Mouse (Mus musculus) myocyte (in vitro differentiated cells): ENCODE data around the gene Adgb. TPM values are rescaled to one million over a fixed set of nuclear protein-coding genes. Genes with fewer than 3 reads are reported as not detected.
A peak's percentile ranks its signal among the peaks of the same experiment; 100 is the strongest.
"Not testable (repeated sequence)": the region's sequence is repeated elsewhere in the genome, so short reads cannot be mapped to it uniquely, and the experiment has no call there.

Experiments used
- H3K27me3 ChIP-seq: one replicate; pipeline ENCODE4 v1.6.1; 2011; ENCODE audit not compliant: control insufficient read depth, insufficient read depth, insufficient read length
- H3K36me3 ChIP-seq: one replicate; pipeline ENCODE4 v1.6.1; 2011; ENCODE audit not compliant: control insufficient read depth, insufficient read depth
- H3K4me2 ChIP-seq: one replicate; pipeline ENCODE4 v1.6.1; 2011; ENCODE audit warnings: low read depth, control low read depth
- H3K4me3 ChIP-seq: one replicate; pipeline ENCODE4 v1.5.1; 2011; ENCODE audit warnings: mild to moderate bottlenecking, control low read depth, moderate library complexity
- H3K79me2 ChIP-seq: one replicate; pipeline ENCODE4 v1.6.1; 2011; ENCODE audit not compliant: control insufficient read depth, insufficient read depth
- H3ac ChIP-seq: one replicate; pipeline ENCODE4 v1.6.1; 2011; ENCODE audit not compliant: control insufficient read depth, insufficient read length
- CEBPB ChIP-seq: IDR thresholded peaks from 2 replicates; pipeline ENCODE4 v1.6.1; 2011; ENCODE audit warnings: mild to moderate bottlenecking, moderate library complexity; ENCODE audit not compliant: poor library complexity, insufficient read depth, severe bottlenecking
- E2F4 ChIP-seq: IDR thresholded peaks from one replicate; pipeline ENCODE4 v1.6.1; 2011; ENCODE audit warnings: mild to moderate bottlenecking, control low read depth, moderate library complexity; ENCODE audit not compliant: insufficient read depth
- MAX ChIP-seq: IDR thresholded peaks from one replicate; pipeline ENCODE4 v1.6.1; 2011; ENCODE audit warnings: low read depth, mild to moderate bottlenecking, control low read depth
- MYOD1 ChIP-seq, 3 experiments: IDR thresholded peaks; one replicate each; pipeline ENCODE4 v1.6.1; 2011; ENCODE audit warnings: control low read depth in 2 of 3, low read depth in 2 of 3, mild to moderate bottlenecking in 2 of 3, moderate library complexity in 1 of 3; ENCODE audit not compliant: insufficient read length in 2 of 3, control insufficient read depth in 1 of 3
- MYOG ChIP-seq, 3 experiments: IDR thresholded peaks; one replicate each; pipeline ENCODE4 v1.6.1; 2011; ENCODE audit warnings: control low read depth in 2 of 3, low read depth in 2 of 3, mild to moderate bottlenecking in 2 of 3; ENCODE audit not compliant: insufficient read length in 2 of 3, control insufficient read depth in 1 of 3, insufficient read depth in 1 of 3
- POLR2A ChIP-seq: IDR thresholded peaks from one replicate; pipeline ENCODE4 v1.6.1; 2011; ENCODE audit warnings: low read depth, mild to moderate bottlenecking, control low read depth, moderate library complexity; ENCODE audit not compliant: insufficient read length
- POLR2AphosphoS2 ChIP-seq: IDR thresholded peaks from one replicate; pipeline ENCODE4 v1.6.1; 2011; ENCODE audit warnings: low read depth, control low read depth; ENCODE audit not compliant: insufficient read length
- REST ChIP-seq: IDR thresholded peaks from one replicate; pipeline ENCODE4 v1.6.1; 2011; ENCODE audit warnings: mild to moderate bottlenecking, control low read depth, moderate library complexity; ENCODE audit not compliant: insufficient read depth, insufficient read length
- SRF ChIP-seq: IDR thresholded peaks from one replicate; pipeline ENCODE4 v1.6.1; 2011; ENCODE audit warnings: low read depth; ENCODE audit not compliant: control insufficient read depth, insufficient read length
- TCF12 ChIP-seq: IDR thresholded peaks from one replicate; pipeline ENCODE4 v1.6.1; 2011; ENCODE audit warnings: mild to moderate bottlenecking, control low read depth; ENCODE audit not compliant: poor library complexity, insufficient read depth, severe bottlenecking
- TCF3 ChIP-seq: IDR thresholded peaks from one replicate; pipeline ENCODE4 v1.6.1; 2011; ENCODE audit warnings: low read depth, control low read depth; ENCODE audit not compliant: insufficient read length
- USF1 ChIP-seq: IDR thresholded peaks from one replicate; pipeline ENCODE4 v1.6.1; 2011; ENCODE audit warnings: low read depth, mild to moderate bottlenecking, control low read depth, moderate library complexity
- polyA plus RNA-seq: library from polyadenylated mRNA; unstranded; fragments of >200 nt; fragmentation: generic; extraction: Trizol; gene quantifications from one replicate; pipeline ENCODE4 v1.2.1, GENCODE M21; 2012; ENCODE audit warnings: missing spikeins

Gene Adgb
- not detected for polyA plus RNA-seq

DNA sequence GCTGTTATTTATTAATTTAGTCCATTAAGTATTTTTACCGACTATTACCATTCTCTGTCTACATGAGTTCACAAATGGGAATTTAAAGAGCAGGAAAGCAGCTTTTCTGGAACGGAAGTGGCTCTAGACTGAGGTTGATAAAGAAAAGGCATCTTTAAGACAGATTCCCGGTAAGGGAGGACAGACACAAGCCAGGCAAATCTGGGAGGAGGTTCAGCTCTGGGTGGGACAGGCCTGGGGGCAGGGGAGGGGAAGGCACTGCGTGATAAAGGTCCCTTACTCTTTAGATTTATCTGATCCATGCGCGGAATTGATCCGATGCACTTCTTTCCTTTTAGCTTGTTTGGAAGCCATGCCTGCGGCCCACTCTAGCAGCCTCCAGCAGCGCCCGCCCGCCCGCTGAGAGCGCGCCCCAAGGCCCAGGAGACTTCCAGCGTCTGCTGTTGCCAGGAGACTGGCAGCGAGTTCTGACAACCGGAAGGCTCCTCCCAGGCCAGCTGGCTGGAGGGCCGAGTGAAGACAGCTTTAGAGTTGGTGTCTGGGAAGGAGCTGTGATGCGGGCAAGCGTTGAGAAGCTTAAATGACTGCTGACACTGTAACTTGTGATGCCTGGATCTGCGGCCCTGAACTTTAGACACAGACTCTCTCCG, at the start of gene Adgb:
Adgb (minus strand) TSS at position 366 of the 650 bp plus-strand sequence.
- Histone ChIP-seq H3ac (no peak within 1 kb of the TSS), H3K27me3 (no peaks in the 10 kb centered on the region), H3K4me2 (peak within 1 kb of the TSS; percentile 4), H3K36me3 (no peaks in the 10 kb centered on the region), H3K79me2 (no peaks in the 10 kb centered on the region), H3K4me3 (no peak within 1 kb of the TSS)
- TF ChIP-seq MAX, result no peak
- TF ChIP-seq CEBPB, result no peak
- TF ChIP-seq E2F4, result no peak
- no peak for TF ChIP-seq MYOG (IDR thresholded peaks at IDR 0.05; ENCODE audit: control insufficient read depth in 1 of 3, insufficient read depth in 1 of 3, insufficient read length in 2 of 3, low read depth in 2 of 3)
- TF ChIP-seq MYOD1 (IDR thresholded peaks at IDR 0.05; ENCODE audit: control insufficient read depth in 1 of 3, insufficient read length in 2 of 3, low read depth in 2 of 3), result no peak
- TF ChIP-seq POLR2AphosphoS2, result no peak
- no peak for TF ChIP-seq TCF12
- TF ChIP-seq SRF, result no peak
- TF ChIP-seq TCF3, result no peak
- no peak for TF ChIP-seq POLR2A
- TF ChIP-seq USF1, result no peak
- TF ChIP-seq REST, result no peak

- Histone ChIP-seq H3ac (no peak overlapping the region), H3K79me2 (no peaks in the 10 kb centered on the region)
Observed at GRCm38 (mm10) chr10:10480139-10480538, 8.0 kb upstream of the Adgb start.

DNA sequence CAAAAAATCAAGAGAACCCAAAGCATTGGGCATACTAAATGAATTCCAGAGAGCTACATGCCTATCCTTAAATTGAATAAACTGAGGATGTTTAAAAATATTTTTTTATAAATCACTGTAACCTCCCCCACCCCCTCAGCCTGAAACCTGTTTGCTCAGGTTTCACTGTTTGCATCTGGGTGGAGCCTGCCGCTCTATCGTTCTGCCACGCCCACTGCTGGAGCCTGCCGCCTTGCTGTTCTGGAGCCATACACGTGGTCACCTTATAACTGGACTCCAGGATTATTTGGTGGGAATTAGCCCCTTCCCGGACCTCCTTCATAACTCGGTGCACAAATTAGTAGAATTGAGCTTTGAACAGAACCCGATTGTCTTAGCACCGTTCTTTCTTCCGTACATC, 5.3 kb upstream of the Adgb start:
- not testable (repeated sequence) for H3K4me3 ChIP-seq, H3K4me2 ChIP-seq, H3K36me3 ChIP-seq, H3K27me3 ChIP-seq, H3K79me2 ChIP-seq, H3ac ChIP-seq

More at GRCm38 (mm10) chr10:10480139-10480538, 8.0 kb upstream of the Adgb start:
- Histone ChIP-seq H3K4me2 (no peak overlapping the region), H3K4me3 (no peak overlapping the region), H3K36me3 (no peaks in the 10 kb centered on the region), H3K27me3 (no peaks in the 10 kb centered on the region)
- TF ChIP-seq MYOG (IDR thresholded peaks at IDR 0.05; ENCODE audit: control insufficient read depth in 1 of 3, insufficient read depth in 1 of 3, insufficient read length in 2 of 3, low read depth in 2 of 3), result no peak
- TF ChIP-seq MAX, result no peak
- no peak for TF ChIP-seq TCF3
- no peak for TF ChIP-seq CEBPB
- no peak for TF ChIP-seq POLR2AphosphoS2
- TF ChIP-seq MYOD1 (IDR thresholded peaks at IDR 0.05; ENCODE audit: control insufficient read depth in 1 of 3, insufficient read length in 2 of 3, low read depth in 2 of 3), result no peak

DNA sequence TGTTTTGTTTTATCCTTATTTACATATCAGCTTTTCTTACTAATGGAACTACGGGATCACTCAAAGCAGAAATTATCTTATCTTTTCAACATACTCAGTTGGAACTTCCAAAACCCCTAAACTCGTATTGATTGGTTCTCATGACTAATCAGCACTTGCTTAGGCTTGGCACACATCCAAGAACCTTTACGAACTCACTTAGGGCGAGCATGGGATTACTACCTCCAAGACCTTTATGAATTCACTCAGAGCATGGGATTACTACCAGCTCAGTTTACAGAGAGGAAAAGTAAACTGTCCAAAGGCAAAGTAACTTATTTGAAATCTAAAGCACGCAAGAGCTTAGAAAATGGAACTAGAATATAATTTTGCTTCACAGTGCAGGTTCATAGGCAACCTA, 4.8 kb upstream of the Adgb start:
- Histone ChIP-seq H3K4me2 (no peak overlapping the region), H3K36me3 (no peaks in the 10 kb centered on the region), H3ac (no peak overlapping the region), H3K4me3 (no peak overlapping the region), H3K27me3 (no peaks in the 10 kb centered on the region), H3K79me2 (no peaks in the 10 kb centered on the region)
- TF ChIP-seq CEBPB (no peak), REST (no peak), MYOG (IDR thresholded peaks at IDR 0.05; ENCODE audit: control insufficient read depth in 1 of 3, insufficient read depth in 1 of 3, insufficient read length in 2 of 3, low read depth in 2 of 3) (no peak), USF1 (no peak), POLR2A (no peak), SRF (no peak), POLR2AphosphoS2 (no peak), MYOD1 (IDR thresholded peaks at IDR 0.05; ENCODE audit: control insufficient read depth in 1 of 3, insufficient read length in 2 of 3, low read depth in 2 of 3) (no peak), TCF12 (no peak), TCF3 (no peak), E2F4 (no peak), MAX (no peak)

DNA sequence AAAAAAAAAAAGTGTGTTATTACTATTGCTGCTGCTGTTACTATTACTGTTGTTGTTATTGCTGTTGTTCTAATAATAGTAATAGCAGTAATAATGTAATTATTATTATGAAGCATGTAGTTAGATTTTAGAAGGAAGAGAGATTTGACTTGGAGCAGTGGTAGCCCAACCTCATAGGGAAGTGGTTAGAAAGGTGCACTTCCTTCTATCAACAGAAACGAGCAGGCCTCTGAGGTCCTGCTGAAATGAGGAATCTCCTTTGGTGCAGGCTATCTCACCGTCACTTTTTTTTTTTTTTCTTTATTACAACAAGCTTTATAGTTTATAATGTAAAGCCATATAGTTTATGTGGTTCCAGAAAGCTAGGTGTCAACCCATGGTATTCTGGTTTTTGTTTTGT, 4.4 kb upstream of the Adgb start:
- Histone ChIP-seq H3ac (no peak overlapping the region), H3K4me3 (no peak overlapping the region)

More for the DNA sequence above, 4.4 kb upstream of the Adgb start:
- no peaks in the 10 kb centered on the region for H3K36me3 ChIP-seq
- no peak overlapping the region for H3K4me2 ChIP-seq
- no peaks in the 10 kb centered on the region for H3K79me2 ChIP-seq
- no peaks in the 10 kb centered on the region for H3K27me3 ChIP-seq
- TF ChIP-seq E2F4 (no peak), MAX (no peak), SRF (no peak), TCF12 (no peak), REST (no peak), POLR2AphosphoS2 (no peak), USF1 (no peak), CEBPB (no peak), TCF3 (no peak), MYOD1 (IDR thresholded peaks at IDR 0.05; ENCODE audit: control insufficient read depth in 1 of 3, insufficient read length in 2 of 3, low read depth in 2 of 3) (no peak), MYOG (IDR thresholded peaks at IDR 0.05; ENCODE audit: control insufficient read depth in 1 of 3, insufficient read depth in 1 of 3, insufficient read length in 2 of 3, low read depth in 2 of 3) (no peak), POLR2A (no peak)
